Mouse (Mus musculus) thymus, postnatal 14 days (tissue): Measurements from ENCODE around the gene Gm9857.

Experiments used
- DNase-seq: peaks from one replicate; pipeline ENCODE4 v3.0.0; 2021

Gene Gm9857

DNA sequence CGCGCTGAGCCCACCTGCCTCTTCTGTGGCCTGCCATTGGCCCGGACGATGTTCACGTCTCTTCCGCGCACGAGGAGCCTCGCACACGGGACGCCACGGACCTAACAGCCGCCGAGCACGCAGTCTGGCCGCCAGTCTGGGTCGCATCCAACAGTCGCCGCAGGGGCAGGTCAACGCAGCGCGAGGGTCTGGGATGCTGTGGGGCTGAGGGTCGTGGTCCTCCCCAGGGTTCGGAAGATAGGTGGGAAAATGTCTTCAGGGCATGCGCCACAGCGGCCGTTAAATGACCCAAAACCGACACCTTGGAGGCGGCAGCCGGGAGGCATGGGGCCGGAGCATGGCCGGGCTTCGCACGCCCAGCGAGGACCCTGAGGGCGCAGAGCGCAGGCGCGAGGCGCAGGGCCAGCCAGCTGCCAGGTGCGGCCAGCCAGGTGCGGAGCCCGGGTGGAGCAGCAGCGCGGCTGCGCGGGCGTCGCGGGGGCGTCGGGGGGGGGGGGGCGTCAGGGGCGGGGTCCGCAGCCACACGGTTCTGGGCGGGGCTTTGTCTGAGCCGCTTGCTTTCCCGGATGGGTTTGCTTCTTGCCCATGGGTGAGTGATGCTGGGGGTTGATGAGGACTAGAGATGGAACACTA, at the start of gene Gm9857:
Gene Gm9857 (minus strand): TSS at position 445 of the 633 bp plus-strand sequence.
- DNase-seq: peak; percentile 51

DNA sequence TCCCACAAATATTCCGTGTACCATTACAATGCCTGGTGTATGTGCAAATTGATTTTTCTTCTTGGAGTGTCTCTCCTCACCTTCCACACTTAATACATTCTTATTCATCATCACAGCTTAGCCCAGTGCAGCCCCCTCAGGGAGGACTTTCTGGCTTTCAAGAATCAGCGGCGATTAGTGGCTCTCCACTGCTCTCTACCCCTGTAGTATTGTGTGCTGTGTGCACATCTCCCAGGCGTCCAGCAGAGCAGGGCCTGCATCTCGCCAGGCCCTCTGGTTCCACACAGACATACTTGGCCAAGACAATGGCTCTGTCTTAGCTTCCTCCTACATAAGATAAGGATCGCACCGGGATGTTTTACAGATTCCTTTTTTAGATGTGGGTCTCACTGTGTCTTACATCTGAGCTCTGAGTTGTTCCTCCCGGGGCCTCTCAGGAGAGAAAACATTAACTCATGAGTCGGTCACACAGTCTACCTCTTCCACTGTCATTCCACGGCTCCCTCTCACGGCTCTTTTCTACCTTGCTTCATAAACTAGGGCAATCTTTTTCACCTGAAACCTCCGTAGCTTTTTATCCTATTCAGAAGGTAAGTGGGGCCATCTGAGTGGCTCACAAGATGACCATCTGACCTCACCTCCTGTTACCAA, 46.9 kb upstream of the Gm9857 start:
- DNase-seq: no peak

DNA sequence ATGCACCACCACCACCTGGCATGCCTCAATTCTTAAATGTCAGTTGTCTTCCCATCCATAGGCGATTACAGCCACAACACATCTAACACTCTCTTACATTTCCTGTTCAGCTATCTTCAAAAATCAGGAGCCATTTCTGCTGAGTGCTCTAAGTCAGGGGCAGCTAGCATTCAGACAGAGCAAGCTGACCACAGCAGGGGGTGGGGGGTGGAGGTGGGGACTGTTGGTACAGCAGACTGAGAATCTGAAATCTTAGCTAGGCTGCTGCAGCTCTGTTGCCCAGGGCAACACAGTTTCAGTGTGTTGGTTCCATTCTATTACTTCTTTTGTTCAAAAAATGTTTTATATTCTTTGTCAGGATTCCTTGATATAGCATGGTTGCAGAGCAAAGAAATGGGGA, 46.3 kb upstream of the Gm9857 start:
- DNase-seq: no peak

DNA sequence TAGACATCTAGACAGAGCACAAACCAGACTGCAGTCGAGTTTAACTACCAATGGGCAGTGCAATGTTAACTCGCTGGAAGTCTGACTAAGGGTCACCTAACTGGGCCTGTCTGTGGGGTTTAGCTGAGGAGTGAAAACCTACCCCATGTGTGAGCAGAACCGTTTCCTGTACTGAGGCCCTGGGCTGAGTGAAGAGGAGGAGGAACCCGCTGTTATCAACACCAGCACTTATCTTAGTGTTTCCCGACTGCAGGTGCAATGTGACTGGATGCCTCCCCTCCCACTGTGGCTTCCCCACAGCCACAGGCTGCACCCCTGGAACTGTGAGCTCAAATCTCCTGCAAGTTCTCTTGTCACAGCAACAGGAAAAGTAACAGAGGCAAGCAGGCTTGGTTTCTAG, 43.7 kb upstream of the Gm9857 start:
- DNase-seq: peak; percentile 60

- DNase-seq: peak; percentile 55
Observed at GRCm38 (mm10) chr3:108981946-108982345, 41.7 kb upstream of the Gm9857 start.

- DNase-seq: peak; percentile 44
Observed at GRCm38 (mm10) chr3:108977340-108978030, 37.2 kb upstream of the Gm9857 start.

DNA sequence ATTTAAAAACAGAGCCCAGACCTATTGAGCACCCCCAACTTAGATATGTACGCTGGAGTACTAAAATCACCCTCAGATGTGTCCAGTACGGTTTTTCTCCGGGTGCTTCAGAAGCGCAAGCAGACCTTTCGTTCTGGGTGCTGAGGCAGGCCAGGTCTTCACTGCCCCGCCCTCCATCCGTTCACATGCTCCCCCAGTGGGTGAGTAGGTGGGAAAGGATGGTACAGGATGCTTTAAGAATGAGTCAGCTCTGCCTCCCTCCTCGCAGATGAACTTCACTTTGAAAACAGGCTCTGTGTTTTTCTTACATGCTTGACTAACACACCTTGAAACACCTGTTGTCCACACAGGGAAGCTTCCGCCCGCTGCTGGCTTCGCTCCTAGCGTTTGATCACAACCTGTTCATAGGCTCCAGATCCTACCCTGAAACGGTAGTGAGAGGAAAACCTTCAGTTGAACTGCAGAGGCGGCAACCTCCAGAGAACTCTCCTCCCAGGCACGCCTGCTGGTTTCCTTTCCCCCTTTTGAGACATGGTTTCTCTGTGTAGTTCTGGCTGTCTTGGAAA, 34.8 kb upstream of the Gm9857 start:
- no peak for DNase-seq

DNA sequence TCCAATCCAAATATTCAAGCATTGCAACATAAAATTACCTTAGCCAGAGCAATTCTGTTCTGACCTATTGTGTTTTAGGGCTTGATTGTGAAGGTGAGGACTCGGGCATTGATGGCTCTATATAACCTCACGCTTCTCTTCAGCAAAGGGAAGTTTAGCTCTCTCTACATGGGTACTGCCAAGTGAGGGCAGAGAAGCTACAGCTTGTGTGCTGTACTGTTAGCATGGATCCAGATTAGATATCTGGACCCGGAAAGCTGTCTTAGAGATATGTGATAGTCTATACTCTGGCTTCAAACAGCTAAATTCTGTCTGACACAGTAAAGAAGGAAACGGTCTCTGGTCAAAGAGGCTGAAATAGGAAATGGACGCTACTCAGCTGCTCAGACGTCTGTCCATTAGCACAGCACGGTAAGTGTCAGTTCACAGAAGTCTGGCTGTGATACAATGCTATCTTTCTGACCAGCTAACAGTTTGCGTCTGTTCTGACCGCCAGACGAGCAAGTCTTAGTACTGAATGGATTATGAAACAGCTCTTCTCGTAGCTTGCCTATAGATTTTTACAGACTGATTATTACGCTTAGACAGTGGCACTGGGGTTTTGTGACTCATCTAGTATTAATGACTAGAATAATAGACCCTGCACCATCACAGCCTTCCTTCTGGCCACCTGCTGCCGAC, 33.9 kb upstream of the Gm9857 start:
- DNase-seq: no peak

DNA sequence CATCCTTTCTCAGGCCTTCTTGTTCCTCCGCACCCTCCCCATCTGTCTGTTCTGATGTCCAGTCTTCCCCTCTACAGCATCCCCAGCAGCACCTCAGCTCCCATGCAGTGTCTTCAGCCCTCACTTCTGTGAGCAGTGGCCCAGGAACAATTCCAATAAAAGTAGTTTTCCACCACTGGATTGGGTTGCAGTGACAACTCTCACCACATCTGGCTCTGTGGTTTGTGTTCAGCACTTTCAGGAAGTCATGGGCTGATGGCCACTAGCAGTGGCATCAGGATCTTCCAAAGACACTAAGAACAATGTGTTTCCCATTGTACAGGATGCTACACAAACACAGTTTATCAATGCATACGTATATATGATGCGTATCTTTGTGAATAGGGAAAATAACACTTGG, 25.8 kb upstream of the Gm9857 start:
- DNase-seq: no peak

- DNase-seq: peak; percentile 57
Observed at GRCm38 (mm10) chr3:108964361-108965044, 24.3 kb upstream of the Gm9857 start.

GRCm38 (mm10) chr3:108963776-108964175, 23.5 kb upstream of the Gm9857 start:
- peak; percentile 55 for DNase-seq

GRCm38 (mm10) chr3:108963278-108963677, 23.0 kb upstream of the Gm9857 start:
- DNase-seq: peak; percentile 11

GRCm38 (mm10) chr3:108961655-108962054, 21.4 kb upstream of the Gm9857 start:
- DNase-seq: peak; percentile 65

- DNase-seq: peak; percentile 27
Observed at GRCm38 (mm10) chr3:108961226-108961625, 21.0 kb upstream of the Gm9857 start.

- no peak for DNase-seq
Observed at GRCm38 (mm10) chr3:108959680-108960295, 19.5 kb upstream of the Gm9857 start.

DNA sequence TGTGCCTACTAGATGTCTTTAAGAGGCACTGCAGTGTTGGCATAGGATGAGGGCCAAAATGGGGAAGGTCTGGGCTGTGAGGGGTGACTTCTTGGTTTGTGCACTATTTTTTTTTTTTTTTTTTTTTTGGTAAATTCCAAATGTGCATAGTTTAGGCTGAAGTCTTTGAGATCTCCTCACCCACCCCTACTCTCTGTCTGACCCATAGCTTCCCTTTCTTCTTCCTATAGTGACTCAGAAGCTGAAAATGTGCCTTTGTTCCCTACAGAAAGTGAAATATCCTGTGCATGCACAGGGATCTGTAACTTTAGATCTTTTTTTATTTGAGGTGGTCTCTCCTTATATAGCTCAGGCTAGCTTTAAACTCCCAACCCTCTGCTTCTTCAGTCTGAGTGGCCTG, 17.7 kb upstream of the Gm9857 start:
- DNase-seq: no peak

DNA sequence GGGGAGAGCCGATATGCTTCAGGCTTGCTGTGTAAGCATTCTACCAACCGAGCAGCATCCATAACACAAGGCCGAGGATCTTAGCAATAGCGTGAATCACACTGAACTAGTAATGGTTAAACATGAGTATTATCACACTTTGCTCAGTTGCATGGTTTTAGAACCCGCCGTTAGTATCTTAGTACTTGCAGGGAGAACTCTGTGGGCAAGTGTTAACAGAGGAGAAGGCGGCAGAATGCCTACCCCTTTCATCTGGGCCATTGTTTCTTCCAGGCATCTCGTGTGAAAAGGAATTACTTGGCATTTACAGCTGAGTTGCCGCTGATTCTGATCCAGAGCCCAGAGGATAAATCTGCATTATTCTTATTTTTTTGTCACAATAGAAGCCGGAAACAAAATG, 751 bp upstream of the Gm9857 start:
- DNase-seq: no peak

DNA sequence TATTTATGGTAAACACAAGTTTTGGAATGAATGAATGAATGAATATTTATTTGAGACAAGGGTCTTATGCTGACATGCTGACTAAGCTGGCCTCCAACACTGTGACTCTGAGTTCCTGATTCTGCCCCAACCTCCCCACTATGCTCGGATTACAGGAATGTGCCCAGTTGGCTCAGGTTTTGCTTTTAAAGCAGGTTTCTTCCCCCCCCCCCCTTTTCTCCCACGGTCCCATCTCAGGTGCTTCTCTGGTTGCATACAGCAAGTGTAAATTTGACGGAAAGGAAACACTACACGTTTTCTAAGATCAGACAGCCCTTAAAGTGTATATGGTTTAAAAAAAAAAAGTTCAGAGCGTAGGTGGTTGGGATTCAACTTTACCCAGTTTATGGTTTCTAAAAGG, 672 bp downstream of the Gm9857 start, which contains the start of gene Henmt1:
Gene Henmt1 (plus strand): TSS at position 301 of the 400 bp plus-strand sequence.
- no peak for DNase-seq

- no peak for DNase-seq
Observed at GRCm38 (mm10) chr3:108938691-108939090, 1.6 kb downstream of the Gm9857 start.

DNA sequence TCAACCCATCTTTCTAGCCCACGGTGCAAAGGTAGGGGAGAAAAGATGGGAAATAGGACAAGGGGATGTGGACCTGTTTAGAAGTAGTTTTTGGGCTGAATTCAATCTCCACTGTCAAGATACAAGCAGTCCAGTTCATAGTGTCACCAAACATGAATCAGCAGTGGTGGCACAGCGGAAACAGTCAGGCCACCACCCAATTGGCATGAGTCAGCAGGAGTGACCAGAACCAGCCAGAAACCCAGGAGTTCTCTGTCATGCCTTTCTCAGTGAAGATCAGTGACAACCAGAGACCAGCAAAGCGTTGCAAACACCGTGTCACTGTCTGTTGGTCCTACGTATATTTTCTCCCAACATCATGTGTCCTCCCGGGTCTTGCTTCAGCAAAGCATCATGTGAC, 6.7 kb downstream of the Gm9857 start:
- no peak for DNase-seq

DNA sequence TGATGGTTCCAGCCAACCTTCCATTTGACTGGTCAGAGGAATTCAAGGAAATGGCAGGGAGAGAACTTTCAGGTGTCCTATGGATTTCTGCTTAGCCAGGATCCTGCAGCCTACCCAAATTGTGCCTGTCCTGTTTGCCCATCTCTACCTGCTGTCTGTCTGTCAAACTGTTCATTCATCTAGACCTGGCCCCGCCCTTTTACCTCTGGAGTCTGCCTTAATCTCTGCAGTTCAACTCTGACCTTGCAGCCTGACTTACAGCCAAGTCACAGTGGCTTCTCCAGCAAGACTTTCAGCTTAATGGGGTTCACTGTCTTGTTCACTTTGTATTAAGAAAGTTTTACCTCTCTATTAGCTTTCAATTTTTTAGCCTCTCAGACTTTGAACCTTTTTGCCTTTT, 13.9 kb downstream of the Gm9857 start:
- no peak for DNase-seq

DNA sequence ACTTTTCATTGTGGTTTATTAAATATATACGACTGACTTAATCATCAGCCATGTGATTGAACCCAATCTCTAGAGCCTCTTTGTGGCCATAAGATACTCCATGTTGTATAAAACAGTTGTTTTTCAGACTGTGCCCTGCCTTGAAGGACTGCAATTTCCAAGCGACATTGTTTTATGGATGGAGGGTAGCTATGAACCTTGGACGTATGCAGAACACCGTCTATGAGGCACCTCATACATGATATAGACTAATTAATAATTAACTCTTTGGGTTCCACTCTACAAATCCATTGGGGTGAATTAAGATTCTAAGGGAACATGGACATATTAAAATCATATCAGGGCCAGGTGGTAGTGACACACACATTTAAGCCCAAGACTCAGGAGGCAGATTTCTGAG, 14.6 kb downstream of the Gm9857 start:
- DNase-seq: no peak
